Mouse (Mus musculus) kidney, adult 11 months (tissue): ENCODE measurements around the gene Aldh3a1.

Source experiments
- DNase-seq: peaks from one replicate; pipeline ENCODE4 v3.0.0; 2022

Gene Aldh3a1

DNA sequence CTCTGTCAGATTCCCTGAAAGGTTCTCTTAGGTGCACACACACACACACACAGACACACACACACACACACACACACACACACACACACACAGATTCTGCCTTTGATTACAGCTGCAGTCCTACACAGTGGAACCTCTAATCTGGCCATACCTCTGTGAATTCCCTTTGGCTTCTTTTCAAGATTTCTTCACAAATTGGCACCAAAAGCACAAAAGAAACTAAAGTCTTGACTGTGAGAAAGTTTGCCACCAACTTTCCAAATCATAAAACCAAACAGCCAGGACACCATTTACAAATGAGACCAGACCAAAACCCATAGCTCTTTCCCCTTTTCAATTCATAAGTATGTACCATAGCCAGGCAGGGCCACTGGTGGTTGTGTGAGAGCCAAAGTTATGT, 9.4 kb upstream of the Aldh3a1 start:
- no peak for DNase-seq

DNA sequence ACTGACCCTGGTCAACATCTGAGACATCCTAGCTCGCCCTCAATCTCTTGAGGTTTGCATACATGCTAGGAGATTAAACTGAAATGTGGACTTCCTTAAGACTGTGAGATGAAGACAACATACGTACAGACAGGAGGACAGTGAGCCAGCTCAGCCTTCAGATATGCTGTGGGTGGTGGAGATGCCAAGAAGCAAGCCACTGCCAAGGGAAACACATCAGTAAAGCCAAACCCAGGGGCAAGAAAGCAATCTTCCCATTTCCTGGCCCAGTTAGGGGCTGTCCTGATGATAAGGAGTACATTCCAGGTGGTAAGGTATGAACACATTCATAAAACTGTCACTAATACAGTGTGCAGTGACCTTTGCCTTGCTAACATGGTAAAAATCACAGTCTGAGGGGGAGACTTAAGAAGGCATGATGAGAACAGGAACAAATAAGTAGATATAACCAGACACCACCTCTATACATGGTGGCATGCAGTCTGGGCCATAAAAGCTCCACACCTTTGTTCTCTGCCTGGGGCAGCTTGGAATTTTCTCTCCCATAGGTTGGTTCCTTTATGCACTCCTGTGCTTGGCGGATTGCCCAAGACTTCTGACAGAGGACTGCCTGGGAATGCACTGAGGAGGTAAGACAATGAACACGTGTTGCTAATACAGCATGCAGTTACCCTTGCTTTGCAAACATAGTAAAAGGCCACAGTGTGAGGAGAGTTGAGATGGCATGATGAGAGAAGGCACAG, 7.5 kb upstream of the Aldh3a1 start:
- no peak for DNase-seq

DNA sequence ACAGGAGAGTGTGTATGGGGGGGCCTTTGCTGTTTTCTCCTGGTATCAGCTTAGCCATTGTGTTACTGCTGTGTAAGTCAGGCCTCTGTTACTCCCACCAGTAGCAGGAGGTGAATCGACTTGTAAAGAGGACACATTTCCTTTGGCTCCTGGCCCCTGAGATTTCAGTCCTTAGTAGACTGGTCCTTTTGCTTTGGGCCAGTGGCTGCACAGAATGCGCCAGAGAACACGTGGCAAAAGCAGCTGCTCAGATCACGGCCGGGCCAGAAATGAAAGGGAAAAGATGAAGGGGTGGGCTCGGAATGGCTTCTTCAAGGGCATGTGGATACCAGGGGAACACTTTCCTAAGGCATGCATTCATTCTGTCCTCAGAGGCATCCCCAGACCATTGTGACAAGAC, 5.2 kb upstream of the Aldh3a1 start:
- no peak for DNase-seq

DNA sequence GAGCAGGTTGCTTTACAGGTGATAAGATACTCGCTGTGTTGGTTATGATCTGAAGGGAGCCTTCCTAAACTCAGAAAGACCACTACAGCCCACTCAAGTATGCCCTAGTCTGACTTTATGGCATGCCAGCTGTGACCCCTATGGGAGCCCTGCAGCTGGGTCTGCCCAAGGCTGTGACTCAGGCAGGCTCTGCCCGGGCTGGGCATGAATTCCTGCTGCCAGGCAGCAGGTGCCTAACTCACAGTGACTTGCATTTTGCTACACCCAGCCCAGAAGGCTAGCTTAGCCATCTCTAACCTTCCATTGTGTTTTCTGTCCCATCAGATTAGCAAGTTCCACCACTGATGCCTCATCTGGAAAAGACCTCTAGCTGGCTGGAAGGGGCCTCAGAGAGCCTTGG, 4.5 kb upstream of the Aldh3a1 start:
- no peak for DNase-seq

DNA sequence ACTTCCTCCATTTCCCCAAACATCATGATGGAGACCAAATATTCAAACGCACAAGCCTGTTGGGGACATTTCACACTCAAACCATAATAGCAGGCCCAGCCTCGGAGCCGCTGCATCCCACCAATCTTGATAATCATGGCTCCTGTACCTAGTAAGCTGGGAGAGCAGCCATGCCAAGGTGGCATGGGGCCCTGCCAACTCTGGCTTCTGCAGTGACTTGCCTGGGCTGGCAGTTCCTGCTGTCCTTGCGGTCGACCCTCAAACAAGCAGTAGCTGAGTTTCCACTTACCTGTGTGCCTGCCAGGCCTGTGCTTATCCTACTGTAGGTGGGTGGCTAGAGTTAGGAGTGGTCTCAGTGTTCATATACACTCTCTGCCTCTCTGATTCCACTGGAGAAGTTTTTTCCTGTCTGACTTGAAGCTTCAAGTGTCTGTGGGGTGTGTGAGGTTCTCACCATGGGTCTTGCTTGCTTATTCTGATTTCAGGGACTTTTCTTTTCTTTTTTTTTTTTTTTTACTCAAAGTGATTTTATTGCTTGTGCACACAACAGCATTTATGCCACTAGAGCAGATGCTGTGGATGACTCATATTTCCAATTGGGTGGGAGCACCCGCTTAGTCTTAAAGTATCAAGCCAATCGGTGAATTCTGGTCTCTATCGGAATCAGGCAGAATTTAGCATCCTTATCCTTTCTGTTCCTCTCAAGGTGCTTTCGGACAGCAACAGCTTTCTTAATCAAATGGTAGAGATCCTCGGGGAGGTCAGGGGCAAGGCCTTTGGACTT, 2.0 kb upstream of the Aldh3a1 start:
- DNase-seq, result no peak

DNA sequence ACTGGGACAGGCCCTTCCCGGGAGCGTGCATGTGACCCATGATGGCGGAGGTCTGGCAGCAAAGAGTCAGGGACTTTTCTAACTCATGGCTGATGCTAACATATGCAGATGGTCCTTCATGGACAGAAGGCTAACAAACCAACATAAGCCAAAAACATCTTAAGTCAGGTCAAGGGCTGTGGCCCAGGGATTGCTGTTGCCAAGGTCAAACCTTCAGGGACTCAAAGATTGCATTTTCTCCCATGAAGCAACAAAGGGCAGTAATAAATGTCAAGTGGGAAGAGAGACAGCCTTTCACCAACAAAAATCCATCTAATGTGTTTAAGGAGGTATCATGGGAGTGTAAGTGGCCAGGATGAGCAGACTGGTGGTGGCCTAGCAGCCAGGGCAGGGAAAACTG, 1.2 kb upstream of the Aldh3a1 start:
- peak; percentile 23 for DNase-seq

DNA sequence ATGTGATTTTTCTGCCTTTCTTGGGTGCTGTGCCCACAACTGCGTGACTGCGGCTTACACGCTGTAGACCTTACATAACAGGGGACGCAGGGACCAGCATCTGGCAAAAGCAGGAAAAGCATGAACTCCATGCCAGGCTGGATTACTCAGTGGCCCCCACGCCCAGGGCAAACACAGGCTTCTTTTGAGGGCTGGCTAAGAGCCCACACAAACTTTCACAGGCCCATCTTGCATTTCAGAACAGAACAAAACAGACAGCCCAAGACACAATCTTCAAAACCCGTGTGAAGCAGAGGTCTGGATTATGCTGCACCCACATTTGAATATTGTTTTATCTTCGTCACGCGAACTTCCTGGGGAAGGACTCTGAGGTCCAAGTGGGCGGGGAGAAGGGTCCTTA, 979 bp downstream of the Aldh3a1 start:
- DNase-seq, result no peak

DNA sequence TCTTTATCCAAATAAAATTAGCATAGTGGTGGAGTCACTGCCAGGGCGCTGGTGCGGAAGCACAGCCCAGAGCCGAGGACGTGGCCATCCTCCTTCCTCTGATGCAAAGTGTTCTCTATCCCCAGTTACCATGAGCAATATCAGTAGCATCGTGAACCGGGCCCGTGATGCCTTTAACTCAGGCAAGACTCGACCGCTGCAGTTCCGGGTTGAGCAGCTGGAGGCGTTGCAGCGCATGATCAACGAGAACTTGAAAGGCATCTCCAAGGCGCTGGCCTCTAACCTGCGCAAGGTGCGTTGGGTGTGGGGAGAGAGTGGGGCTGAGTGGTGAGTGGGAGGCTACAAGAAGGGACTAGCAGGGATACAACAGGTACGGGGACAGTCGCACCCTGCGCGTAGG, 4.8 kb downstream of the Aldh3a1 start:
- DNase-seq, result no peak

DNA sequence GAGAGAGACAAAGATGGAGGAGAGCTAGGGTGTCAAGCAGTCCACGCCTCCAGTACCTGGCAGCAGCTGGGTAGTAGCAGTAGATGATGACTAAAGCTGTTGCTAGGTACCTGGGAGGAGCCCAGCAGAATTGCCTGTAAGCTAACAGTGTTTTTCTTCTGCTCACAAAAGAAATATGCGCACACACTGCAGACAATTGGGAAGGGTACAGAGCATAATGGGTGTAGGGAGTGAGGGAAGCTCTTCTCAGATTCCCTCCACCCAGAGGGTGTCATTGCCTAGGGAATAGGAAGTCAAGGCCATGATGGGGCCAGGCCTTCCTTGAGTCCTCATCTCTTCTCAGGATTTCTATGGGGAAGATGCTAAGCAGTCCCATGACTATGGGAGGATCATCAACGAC, 8.6 kb downstream of the Aldh3a1 start:
- no peak for DNase-seq

DNA sequence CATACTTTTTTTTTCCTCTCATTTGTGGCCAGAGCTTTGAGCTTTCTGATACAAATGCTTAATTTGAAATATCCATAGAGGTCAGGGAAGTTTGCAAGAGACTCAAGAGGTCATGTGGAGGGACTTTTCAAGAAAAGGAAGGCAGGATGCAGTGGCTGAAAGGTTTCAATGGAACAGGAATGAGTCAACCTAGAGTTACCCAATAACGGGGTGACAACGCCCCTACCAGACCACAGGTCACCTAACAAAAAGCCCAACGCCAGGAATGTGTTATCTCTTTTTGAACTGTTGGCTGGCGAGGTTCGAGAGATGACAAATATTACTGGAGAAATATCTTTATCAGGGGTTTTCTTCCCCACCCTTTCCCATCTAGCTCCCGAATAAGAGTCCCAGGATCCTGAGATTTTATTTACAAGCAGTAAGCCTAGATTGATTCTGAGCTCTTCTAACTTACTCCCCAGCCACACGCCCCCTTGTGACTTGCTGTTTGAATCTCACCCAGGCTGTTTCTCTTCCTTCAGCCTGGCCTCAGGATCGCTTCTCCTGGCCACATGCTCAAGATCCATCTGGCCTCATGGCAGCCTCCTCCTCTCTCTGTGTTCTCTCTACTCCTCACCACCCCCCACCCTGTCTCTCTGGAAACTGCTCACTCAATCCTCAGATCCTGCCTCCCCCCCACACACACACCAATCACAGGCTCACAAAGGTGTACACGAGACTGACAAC, 13.0 kb downstream of the Aldh3a1 start:
- DNase-seq, result no peak

DNA sequence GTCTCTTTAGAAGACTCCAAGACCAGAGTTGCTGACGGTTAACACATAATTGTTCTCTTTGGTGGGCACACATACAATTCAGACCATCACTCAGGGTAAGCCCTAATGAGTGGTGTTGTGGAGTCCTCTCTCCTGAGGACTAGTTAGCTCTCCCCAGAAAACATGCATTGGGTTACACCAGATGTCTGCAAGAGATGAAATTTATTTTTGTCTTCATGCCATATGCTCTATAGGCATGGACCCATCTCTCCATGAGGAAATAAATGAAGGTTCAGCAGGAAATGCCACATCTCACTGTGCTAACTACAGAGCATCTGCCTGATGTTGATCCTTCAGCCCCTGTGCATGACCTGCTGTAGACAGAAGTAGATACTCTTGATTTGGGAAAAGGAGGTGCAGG, 14.7 kb downstream of the Aldh3a1 start:
- no peak for DNase-seq

DNA sequence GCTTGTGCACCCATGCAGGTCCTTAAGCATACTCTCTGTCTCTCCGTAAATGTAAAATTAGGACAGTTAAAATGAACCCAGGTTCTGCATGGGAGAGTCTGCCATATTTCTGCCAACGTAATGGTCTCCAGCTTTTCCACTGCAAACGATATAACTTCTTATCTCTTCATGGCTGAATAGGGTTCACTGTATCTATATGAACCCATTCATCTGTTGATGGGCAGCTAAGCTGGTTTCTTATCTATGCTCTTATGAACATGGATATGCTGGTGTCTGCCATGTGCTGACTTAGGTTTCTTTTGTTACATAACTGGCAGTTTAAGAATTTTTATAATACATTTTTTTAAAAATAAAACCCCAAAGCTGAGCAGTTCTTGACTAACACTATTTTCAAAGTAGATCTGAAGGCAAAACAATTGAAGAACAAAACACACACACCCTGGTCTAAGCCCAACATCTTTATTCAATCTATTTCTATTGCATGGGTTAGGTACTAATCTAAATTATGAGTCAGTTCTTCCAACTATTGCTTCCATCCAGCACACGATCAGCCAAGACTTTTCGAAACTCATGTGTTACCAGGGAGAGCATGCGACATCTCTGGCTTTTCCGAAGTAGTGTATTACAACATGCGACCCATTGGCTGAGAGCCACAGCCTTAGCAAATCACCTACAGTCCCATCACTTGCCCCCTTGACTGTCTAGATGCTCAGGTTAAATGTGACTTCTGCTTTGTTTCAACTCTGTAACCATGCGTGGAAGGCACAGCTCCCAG, 15.8 kb downstream of the Aldh3a1 start:
- DNase-seq, result no peak

DNA sequence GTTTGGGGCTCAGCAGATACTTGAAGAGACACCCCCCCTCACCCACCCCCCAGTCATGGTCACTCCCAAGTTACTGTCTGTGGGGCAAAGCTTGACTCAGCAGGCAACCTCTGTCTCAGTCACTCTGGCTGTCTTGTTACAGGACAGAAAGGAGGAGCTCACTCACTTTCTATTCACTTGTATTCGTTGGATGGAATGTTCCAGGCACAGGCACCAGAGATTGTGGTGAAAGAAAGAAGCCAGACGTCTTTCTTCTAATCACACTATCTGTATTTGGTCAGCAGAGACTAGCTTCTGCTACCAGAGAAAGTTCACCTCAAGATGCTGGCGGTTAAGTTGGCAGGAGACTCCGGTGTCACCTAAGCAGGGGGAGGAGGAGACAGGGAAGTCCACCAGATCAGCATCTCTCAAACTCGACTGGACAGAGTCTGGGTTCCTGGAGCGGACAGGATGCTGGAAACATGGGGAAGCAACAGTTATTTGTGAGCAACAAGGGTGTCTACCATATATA, 17.0 kb downstream of the Aldh3a1 start:
- no peak for DNase-seq

DNA sequence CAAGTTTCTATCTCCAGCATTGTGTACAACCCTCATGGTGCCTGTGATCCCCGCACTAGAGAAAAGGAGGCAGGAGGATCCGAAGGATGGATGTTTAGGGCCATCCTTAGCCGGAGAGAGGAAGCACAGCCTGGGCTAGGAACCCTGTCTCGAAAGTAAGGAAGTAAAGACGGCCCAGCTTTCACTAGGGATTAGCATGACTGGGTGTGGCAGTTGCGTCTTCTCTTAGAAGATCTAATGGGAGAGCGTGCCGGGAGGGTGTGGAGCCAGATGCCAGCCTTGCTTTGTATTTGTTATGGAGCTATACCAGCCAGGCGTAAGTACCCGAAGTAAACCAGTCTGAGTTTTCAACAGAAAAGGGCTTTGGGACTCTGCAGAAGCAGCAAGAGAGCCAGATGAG, 17.6 kb downstream of the Aldh3a1 start:
- no peak for DNase-seq

DNA sequence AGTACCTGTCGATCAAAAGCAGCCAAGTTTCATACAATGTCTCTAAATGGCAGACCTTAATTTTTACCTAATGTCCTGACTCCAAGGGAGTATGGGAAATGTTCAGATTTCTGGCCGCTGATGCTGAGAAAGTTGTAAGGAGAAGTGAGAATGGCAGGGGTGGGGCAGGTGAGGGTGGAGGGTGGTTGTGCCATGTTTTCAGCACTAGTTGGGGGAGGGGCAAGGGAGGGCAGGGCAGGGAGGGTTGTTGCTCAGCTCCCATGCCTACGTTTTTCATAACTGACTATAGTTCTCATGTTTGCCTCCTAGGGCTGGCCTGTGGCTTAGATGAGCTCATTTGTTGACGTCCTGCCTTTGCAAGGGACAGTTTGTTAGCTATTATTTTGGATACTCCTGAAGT, 18.2 kb downstream of the Aldh3a1 start:
- no peak for DNase-seq

DNA sequence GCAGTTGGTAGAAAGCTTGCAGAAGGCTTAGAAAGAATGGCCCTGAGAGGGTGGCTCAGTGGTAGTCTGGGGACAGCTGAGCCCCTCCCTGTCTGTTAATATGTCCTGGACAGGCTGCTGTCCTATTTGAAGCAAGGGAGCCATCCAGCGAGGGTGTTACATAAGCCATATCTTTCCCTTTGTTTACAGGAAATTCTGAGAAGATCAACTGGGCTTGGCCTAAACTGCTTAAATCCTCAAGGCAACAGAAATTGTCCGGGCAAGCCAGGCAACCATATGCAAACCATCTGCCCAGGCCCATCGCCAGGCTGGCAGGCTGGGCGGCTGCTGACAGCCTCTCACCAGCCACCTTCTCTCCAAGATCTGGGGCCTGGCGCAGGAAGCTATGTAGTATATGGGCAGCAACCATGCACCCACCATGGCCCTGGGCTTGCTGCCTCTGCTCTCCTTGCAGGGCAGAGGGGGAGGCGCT, 18.6 kb downstream of the Aldh3a1 start:
- DNase-seq, result no peak

DNA sequence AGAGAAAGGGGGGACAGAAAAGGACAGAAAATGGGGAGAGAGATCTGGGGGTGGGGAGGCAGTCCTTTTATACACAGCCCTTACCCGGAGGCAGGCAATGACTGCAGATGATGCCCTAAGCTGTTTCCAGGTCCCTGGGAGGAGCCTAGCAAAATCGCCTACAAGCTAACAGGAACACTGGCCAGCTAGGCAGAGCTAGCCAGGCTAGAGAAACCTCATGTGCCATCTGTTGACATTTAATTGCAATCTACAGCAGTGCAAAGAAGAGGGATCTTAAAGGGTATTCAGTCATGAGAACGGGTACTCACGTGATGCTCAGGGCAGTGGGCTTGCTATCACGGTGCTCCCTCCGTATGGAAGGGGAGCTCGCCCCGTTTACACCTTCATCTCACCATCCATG, 20.5 kb downstream of the Aldh3a1 start:
- no peak for DNase-seq

DNA sequence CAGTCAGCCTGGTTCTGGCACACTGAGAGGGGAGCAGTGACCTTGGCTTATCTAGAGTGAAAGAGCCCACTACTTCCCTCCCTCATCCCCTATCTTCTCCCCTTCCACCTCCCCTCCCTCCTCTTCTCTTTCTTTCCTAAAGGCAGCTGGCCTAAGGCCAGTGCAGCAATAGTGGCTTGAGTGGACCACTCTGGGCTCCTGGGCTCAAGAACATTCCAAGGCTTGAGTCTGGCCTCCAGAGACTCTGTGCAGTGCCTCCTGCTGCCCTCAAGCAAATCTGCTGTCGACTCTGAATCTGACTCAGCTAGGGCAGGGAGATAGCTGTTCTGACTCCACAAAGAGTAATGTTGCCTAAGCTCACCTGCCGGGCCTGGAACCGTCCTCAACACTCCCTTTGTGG, 21.1 kb downstream of the Aldh3a1 start:
- DNase-seq, result no peak

DNA sequence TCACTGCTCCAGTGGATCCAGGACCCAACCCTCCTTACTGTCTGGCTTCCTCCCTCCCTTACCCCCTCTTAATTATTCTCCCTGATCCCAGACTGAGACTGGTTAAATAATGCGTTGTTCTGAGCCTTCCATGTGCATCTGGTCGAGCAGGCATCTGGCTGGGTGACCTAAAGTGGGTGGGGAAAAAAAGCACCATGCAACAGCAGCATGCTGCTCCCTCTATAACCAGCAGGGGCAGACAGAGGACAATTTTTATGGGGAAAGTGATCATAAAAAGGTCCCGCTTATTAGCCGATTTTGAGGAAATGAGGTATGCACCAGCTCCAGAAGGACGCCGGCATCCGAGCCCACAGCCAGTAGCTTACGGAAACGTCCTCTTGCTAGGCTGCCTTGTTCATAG, 24.0 kb downstream of the Aldh3a1 start:
- peak; percentile 28 for DNase-seq

DNA sequence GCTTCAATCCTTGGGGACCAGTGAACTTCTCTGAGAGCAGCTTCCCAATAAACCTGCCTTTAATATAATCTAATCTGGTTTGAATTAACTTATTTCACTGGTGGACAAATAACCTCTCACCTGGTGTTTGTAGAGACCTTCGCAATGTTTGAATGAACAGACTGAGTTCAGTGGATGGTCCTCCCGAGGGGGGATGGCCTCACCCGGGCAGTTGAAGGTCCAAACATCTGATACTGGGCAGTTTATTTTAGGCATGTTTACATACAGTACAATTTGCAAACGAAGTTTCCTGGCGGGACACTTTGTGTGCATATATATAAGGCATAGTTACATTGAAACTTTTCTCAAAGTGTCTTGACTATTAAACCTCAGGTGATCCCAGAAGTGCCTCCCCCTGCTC, 26.8 kb downstream of the Aldh3a1 start:
- DNase-seq, result no peak

DNA sequence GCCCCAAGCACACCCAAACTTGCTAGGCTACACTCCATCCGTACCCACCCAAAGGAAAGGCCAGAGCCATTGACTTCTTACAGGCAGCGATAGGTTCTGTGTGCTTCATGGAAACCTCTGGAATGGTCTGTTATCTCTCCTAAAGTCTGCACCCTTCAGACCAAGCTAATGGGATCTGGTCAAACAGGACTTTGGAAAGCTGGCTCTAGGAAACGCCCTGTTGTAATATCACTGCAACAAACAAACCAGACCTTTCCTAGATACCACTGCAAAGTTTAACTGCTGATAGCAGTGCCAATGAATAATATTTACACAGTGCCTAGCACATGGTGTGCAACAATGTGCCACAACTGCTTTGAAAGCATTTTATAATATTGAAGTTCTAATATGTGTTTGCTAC, 28.7 kb downstream of the Aldh3a1 start:
- DNase-seq, result no peak

DNA sequence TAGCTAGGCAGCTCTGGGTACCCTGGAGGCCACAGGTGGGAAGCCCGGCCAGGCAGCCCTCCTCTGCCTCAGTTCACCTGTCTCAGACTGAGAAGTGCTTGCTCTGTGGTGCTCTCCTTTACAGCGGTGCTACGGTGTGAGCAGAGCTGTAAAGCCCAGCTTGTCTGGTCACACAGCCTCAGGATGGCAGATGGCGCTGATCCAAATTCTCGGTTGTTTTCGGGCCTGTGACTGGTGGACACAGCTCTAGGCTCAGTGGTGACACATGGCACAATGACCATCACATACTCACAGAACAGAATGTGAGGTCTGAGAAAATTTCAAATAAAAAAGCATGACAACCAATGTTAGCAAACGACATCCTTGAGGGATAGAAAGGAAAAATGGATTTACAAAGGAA, 37.1 kb downstream of the Aldh3a1 start:
- no peak for DNase-seq

DNA sequence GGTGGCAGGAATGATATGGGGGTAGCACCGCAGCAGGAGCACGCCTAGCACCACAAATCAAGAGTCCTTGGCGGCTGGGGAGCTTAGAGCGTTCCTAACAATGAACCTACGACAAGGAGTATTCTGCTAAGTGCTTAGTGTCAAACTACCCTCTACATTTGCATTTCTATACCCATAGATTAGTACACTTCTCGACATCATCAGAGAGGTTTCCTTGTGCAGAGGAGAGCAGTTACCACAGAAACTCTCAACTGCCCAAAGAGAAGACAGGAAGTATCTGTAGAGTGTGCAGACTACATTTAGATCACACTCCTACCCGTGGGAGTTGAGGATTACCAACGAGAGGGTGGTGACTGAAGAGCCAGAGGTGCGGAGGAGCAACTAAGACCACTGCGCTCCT, 44.4 kb downstream of the Aldh3a1 start:
- DNase-seq, result no peak
